Mouse (Mus musculus) megakaryocyte, embryonic 14.5 days (primary cell): ENCODE data around the gene Rin2. TPM values are rescaled to one million over a fixed set of nuclear protein-coding genes. Genes with fewer than 3 reads are reported as not detected.

ENCODE experiments used
- H3K27me3 ChIP-seq: replicated peaks from 2 replicates; pipeline ENCODE3; 2012; ENCODE audit warnings: inconsistent platforms
- H3K36me3 ChIP-seq: replicated peaks from 2 replicates; pipeline ENCODE3; 2012; ENCODE audit warnings: low read length, inconsistent platforms, mixed read lengths
- H3K4me1 ChIP-seq: 2 replicates; pipeline ENCODE4 v1.6.1; 2012; ENCODE audit warnings: inconsistent platforms
- H3K4me3 ChIP-seq: replicated peaks from 2 replicates; pipeline ENCODE3; 2012; ENCODE audit warnings: moderate library complexity, mild to moderate bottlenecking, inconsistent platforms
- H3K9me3 ChIP-seq: 2 replicates; pipeline ENCODE4 v1.6.1; 2012; ENCODE audit warnings: inconsistent platforms
- FLI1 ChIP-seq: IDR thresholded peaks from 2 replicates; pipeline ENCODE4 v1.6.1; 2012; ENCODE audit warnings: low read length, inconsistent platforms, mixed read lengths
- GATA1 ChIP-seq: IDR thresholded peaks from 3 replicates; pipeline ENCODE4 v1.6.1; 2012; ENCODE audit warnings: mixed read lengths, low read length, inconsistent platforms, borderline replicate concordance
- polyA plus RNA-seq: library from polyadenylated mRNA; stranded (reverse); fragments of >175 nt; gene quantifications from 2 replicates; pipeline ENCODE4 v1.2.3, GENCODE M21; 2012; ENCODE audit warnings: low replicate concordance; ENCODE audit not compliant: insufficient read depth

The Rin2 gene
- polyA plus RNA-seq, 1 experiment, result 1.1 TPM

DNA sequence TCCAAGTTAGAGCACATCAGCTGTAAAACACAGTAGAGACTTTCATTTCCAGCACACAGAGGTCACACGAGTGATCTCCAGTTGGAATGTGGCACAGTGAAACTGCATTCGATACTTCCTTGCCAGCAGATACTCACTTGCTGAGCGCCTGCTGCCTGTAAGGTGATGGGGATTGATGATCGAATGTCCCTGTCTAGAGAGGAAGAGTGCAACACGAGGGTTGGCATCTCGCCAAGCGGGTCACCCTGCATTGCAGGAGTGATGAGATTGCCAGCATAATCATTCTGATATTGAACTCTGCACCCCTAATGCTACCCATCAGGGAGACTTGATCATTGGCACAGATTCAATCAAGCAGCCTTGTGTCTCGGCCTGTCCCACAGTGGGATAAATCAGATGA is 182.8 kb downstream of the Rin2 start:
- peaks cover 19% of the 10 kb centered on the region for H3K27me3 ChIP-seq
- no peaks in the 10 kb centered on the region for H3K36me3 ChIP-seq
- no peak overlapping the region for H3K4me3 ChIP-seq
- TF ChIP-seq FLI1, result no peak
- H3K9me3 ChIP-seq, result no peaks in the 10 kb centered on the region
- no peaks in the 10 kb centered on the region; the same call in 1 of the 2 replicates for H3K4me1 ChIP-seq

- Histone ChIP-seq H3K36me3 (no peaks in the 10 kb centered on the region), H3K27me3 (peaks cover 16% of the 10 kb centered on the region), H3K4me3 (no peak overlapping the region), H3K4me1 (no peaks in the 10 kb centered on the region; the same call in 1 of the 2 replicates), H3K9me3 (no peaks in the 10 kb centered on the region)
- TF ChIP-seq FLI1 (no peak), GATA1 (no peak)
Observed at GRCm38 (mm10) chr2:145859442-145859931, 184.5 kb downstream of the Rin2 start.

GRCm38 (mm10) chr2:145859932-145860801 is 185.2 kb downstream of the Rin2 start:
- Histone ChIP-seq H3K27me3 (peaks cover 16% of the 10 kb centered on the region), H3K4me3 (peak overlapping the region; percentile 82), H3K36me3 (no peaks in the 10 kb centered on the region), H3K4me1 (no peaks in the 10 kb centered on the region; the same call in 1 of the 2 replicates), H3K9me3 (no peaks in the 10 kb centered on the region)
- no peak for TF ChIP-seq GATA1
- no peak for TF ChIP-seq FLI1

- peaks cover 13% of the 10 kb centered on the region for H3K27me3 ChIP-seq
- H3K4me3 ChIP-seq, result peak overlapping the region; percentile 1
- no peaks in the 10 kb centered on the region for H3K36me3 ChIP-seq
- peaks cover 3% of the 10 kb centered on the region for H3K9me3 ChIP-seq
- no peak for TF ChIP-seq FLI1
- no peaks in the 10 kb centered on the region; the same call in 1 of the 2 replicates for H3K4me1 ChIP-seq
Observed at GRCm38 (mm10) chr2:145861193-145862123, 186.4 kb downstream of the Rin2 start.

GRCm38 (mm10) chr2:145862206-145862817 is 187.3 kb downstream of the Rin2 start:
- H3K27me3 ChIP-seq, result peaks cover 13% of the 10 kb centered on the region
- H3K4me1 ChIP-seq, result no peaks in the 10 kb centered on the region; the same call in 1 of the 2 replicates
- H3K9me3 ChIP-seq, result peaks cover 11% of the 10 kb centered on the region
- TF ChIP-seq GATA1 (no peak), FLI1 (no peak)
- peak overlapping the region; percentile 62 for H3K4me3 ChIP-seq
- H3K36me3 ChIP-seq, result peaks cover 3% of the 10 kb centered on the region

GRCm38 (mm10) chr2:145865344-145865743 is 190.3 kb downstream of the Rin2 start:
- TF ChIP-seq GATA1 (no peak), FLI1 (no peak)
- no peak overlapping the region for H3K4me3 ChIP-seq
- H3K9me3 ChIP-seq, result peaks cover 40% of the 10 kb centered on the region
- peaks cover 14% of the 10 kb centered on the region for H3K36me3 ChIP-seq
- H3K27me3 ChIP-seq, result peaks cover 7% of the 10 kb centered on the region
- no peaks in the 10 kb centered on the region for H3K4me1 ChIP-seq

DNA sequence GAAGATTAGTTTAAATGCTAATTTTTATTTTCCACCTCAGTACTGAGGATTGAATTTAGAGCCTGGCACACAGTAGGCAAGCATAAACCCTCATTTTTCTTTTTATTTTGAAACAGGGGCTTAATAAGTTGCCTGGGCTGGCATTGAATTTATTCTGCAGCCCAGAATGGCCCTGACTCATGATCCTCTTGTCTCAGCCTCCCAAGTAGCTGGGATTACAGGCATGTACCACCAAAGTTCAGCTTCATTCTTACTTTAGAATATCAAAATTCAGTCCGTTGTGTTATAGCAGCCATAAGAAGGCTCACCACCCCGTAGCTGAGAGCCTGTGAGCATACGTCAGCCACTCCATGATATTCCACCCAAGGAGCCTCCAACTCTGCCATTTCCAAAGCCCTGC is 191.2 kb downstream of the Rin2 start:
- no peak for TF ChIP-seq GATA1
- no peak for TF ChIP-seq FLI1
- Histone ChIP-seq H3K9me3 (peaks cover 40% of the 10 kb centered on the region), H3K36me3 (peaks cover 14% of the 10 kb centered on the region), H3K27me3 (peaks cover 2% of the 10 kb centered on the region), H3K4me3 (no peak overlapping the region), H3K4me1 (no peaks in the 10 kb centered on the region)

- Histone ChIP-seq H3K36me3 (peaks cover 14% of the 10 kb centered on the region), H3K9me3 (peaks cover 40% of the 10 kb centered on the region), H3K4me1 (no peaks in the 10 kb centered on the region), H3K4me3 (no peak overlapping the region), H3K27me3 (no peaks in the 10 kb centered on the region)
- TF ChIP-seq FLI1 (no peak), GATA1 (no peak)
Observed at GRCm38 (mm10) chr2:145866695-145867449, 191.9 kb downstream of the Rin2 start.

DNA sequence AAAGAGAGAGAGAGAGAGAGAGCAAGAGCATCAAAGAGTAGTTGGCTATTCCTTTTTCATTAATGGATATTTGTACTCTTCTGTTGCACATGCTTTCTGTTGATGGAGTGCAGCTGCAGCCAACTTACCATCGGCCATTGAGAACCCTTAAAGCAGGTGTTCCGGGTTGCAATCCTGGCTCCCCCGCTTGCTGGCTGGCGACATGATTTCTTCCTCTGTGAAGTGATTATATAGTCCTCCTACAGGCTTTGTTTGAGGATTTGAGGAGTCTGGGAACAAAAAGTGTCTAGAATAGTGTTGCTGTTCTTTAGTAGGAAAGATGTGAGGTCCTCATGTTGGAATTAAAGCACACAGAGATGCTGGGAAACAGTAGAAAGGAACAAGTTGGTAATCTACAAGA is 196.3 kb downstream of the Rin2 start:
- peaks cover 14% of the 10 kb centered on the region for H3K36me3 ChIP-seq
- H3K4me3 ChIP-seq, result no peak overlapping the region
- H3K27me3 ChIP-seq, result peaks cover 6% of the 10 kb centered on the region
- H3K9me3 ChIP-seq, result peaks cover 39% of the 10 kb centered on the region
- TF ChIP-seq GATA1 (no peak), FLI1 (no peak)
- H3K4me1 ChIP-seq, result no peaks in the 10 kb centered on the region
